Mouse (Mus musculus): ENCODE measurements at regions not wholly inside any gene's neighbourhood (a gene's known extent, or its start where the extent isn't known, plus 50 kb on each side); places are given as distances from the start of the nearest gene placed in this dataset.
A peak's percentile ranks its signal among the peaks of the same experiment; 100 is the strongest.

- peak; percentile 1 for DNase-seq (ENCODE audit: low read depth, low spot score)
These were observed 589.3 kb downstream of the Kcnj3 start for GRCm38 (mm10) chr2:56025059-56025458.

DNA sequence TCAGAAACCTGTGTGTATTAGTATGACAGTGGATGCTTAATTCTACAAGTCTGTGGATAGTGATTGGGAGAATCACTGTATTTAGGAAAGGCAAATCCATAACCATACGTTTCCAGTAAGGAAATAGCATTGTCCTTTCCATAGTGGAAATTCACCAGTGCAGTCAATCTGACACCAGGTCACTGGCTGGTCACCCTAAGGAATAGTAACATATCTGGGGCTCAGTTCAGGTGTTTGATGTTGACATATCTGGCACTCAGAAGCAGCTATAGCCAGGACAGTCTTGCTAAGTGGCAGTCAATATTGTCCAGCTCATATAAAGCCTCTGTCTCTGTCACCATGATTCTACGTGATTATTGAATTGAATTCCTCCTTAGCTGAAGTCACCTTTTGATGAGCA lies 593.2 kb downstream of the Kcnj3 start:
- no peak for DNase-seq (ENCODE audit: low read depth, low spot score)
